Mouse (Mus musculus): ENCODE data around the gene Fam19a4. TPM values are rescaled to one million over a fixed set of nuclear protein-coding genes. Genes with fewer than 3 reads are reported as not detected.

Gene Fam19a4
- total RNA-seq (2014; rRNA removed) (not detected in 2 replicates), polyA plus RNA-seq (2012; rRNA removed) (not detected in 2 replicates)

- WGBS = 2% methylated on average over 30 of the region's 30 CpGs
These were observed at the start of gene Fam19a4 for GRCm38 (mm10) chr6:97060074-97060681. TSS of gene Fam19a4 (minus strand) at chr6:97060413.

GRCm38 (mm10) chr6:97106777-97107176 lies 46.6 kb upstream of the Fam19a4 start:
- Histone ChIP-seq H3K79me2 (ENCODE audit: control insufficient read depth, insufficient read depth, low read length) (no peaks in the 10 kb centered on the region), H3K36me3 (ENCODE audit: control insufficient read depth, insufficient read depth, low read length) (peaks cover 9% of the 10 kb centered on the region; the same call in 1 of the 2 replicates), H3K27ac (replicated peaks; ENCODE audit: insufficient read depth, low read depth, low read length) (no peak overlapping the region), H3K27me3 (ENCODE audit: control insufficient read depth, insufficient read depth, low read length) (no peaks in the 10 kb centered on the region), H3K4me3 (ENCODE audit: insufficient read depth, low read depth, low read length) (no peak overlapping the region), H3K4me1 (ENCODE audit: control insufficient read depth, insufficient read depth, low read length) (no peaks in the 10 kb centered on the region), H3K9ac (ENCODE audit: low read depth, low read length) (no peak overlapping the region)
- 38% methylated on average over 2 of the region's 2 CpGs for WGBS
- DNase-seq (ENCODE audit: extremely low read depth, low read depth, low spot score) = peak; percentile 46
- TF ChIP-seq CTCF (IDR thresholded peaks at IDR 0.05; ENCODE audit: low read depth, low read length) = peak; percentile 39; the same call in 1 of the 2 replicates
- TF ChIP-seq POLR2A (IDR thresholded peaks at IDR 0.05; ENCODE audit: extremely low read depth, insufficient read depth, low read length) = no peak

More at GRCm38 (mm10) chr6:97060074-97060681, at the start of gene Fam19a4:
- Histone ChIP-seq H3K27ac (replicated peaks; ENCODE audit: insufficient read depth, low read depth, low read length) (no peak within 1 kb of the TSS), H3K36me3 (ENCODE audit: control insufficient read depth, insufficient read depth, low read length) (no peaks in the 10 kb centered on the region), H3K9ac (ENCODE audit: low read depth, low read length) (no peak within 1 kb of the TSS), H3K4me3 (ENCODE audit: insufficient read depth, low read depth, low read length) (no peak within 1 kb of the TSS), H3K79me2 (ENCODE audit: control insufficient read depth, insufficient read depth, low read length) (no peaks in the 10 kb centered on the region), H3K4me1 (ENCODE audit: control insufficient read depth, insufficient read depth, low read length) (no peaks in the 10 kb centered on the region), H3K27me3 (ENCODE audit: control insufficient read depth, insufficient read depth, low read length) (no peaks in the 10 kb centered on the region)
- TF ChIP-seq CTCF (IDR thresholded peaks at IDR 0.05; ENCODE audit: low read depth, low read length) (no peak), POLR2A (IDR thresholded peaks at IDR 0.05; ENCODE audit: extremely low read depth, insufficient read depth, low read length) (no peak)
- no peak for DNase-seq (ENCODE audit: extremely low read depth, low read depth, low spot score)

- TF ChIP-seq POLR2A (IDR thresholded peaks at IDR 0.05; ENCODE audit: extremely low read depth, insufficient read depth, low read length) = no peak
- no peak for TF ChIP-seq CTCF (IDR thresholded peaks at IDR 0.05; ENCODE audit: low read depth, low read length)
- Histone ChIP-seq H3K79me2 (ENCODE audit: control insufficient read depth, insufficient read depth, low read length) (no peaks in the 10 kb centered on the region), H3K4me3 (ENCODE audit: insufficient read depth, low read depth, low read length) (no peak overlapping the region), H3K27ac (replicated peaks; ENCODE audit: insufficient read depth, low read depth, low read length) (no peak overlapping the region), H3K36me3 (ENCODE audit: control insufficient read depth, insufficient read depth, low read length) (peaks cover 5% of the 10 kb centered on the region; the same call in 1 of the 2 replicates), H3K9ac (ENCODE audit: low read depth, low read length) (no peak overlapping the region), H3K4me1 (ENCODE audit: control insufficient read depth, insufficient read depth, low read length) (no peaks in the 10 kb centered on the region), H3K27me3 (ENCODE audit: control insufficient read depth, insufficient read depth, low read length) (no peaks in the 10 kb centered on the region)
- no peak for DNase-seq (ENCODE audit: extremely low read depth, low read depth, low spot score)
- 87% methylated on average over 8 of the region's 8 CpGs for WGBS
These were observed 45.9 kb upstream of the Fam19a4 start for GRCm38 (mm10) chr6:97106106-97106505.

GRCm38 (mm10) chr6:97104264-97104852 lies 44.1 kb upstream of the Fam19a4 start:
- H3K9ac ChIP-seq (ENCODE audit: low read depth, low read length) = no peak overlapping the region
- no peaks in the 10 kb centered on the region for H3K27me3 ChIP-seq (ENCODE audit: control insufficient read depth, insufficient read depth, low read length)
- H3K36me3 ChIP-seq (ENCODE audit: control insufficient read depth, insufficient read depth, low read length) = no peaks in the 10 kb centered on the region
- peak; percentile 30 for DNase-seq (ENCODE audit: extremely low read depth, low read depth, low spot score)
- no peak overlapping the region for H3K4me3 ChIP-seq (ENCODE audit: insufficient read depth, low read depth, low read length)
- no peak for TF ChIP-seq POLR2A (IDR thresholded peaks at IDR 0.05; ENCODE audit: extremely low read depth, insufficient read depth, low read length)
- peak; percentile 74 for TF ChIP-seq CTCF (IDR thresholded peaks at IDR 0.05; ENCODE audit: low read depth, low read length)
- no peaks in the 10 kb centered on the region for H3K79me2 ChIP-seq (ENCODE audit: control insufficient read depth, insufficient read depth, low read length)
- 37% methylated on average over 7 of the region's 7 CpGs for WGBS
- H3K27ac ChIP-seq (replicated peaks; ENCODE audit: insufficient read depth, low read depth, low read length) = no peak overlapping the region
- H3K4me1 ChIP-seq (ENCODE audit: control insufficient read depth, insufficient read depth, low read length) = no peaks in the 10 kb centered on the region

- DNase-seq (ENCODE audit: extremely low read depth, low read depth, low spot score) = no peak
- Histone ChIP-seq H3K4me3 (ENCODE audit: insufficient read depth, low read depth, low read length) (no peak overlapping the region), H3K9ac (ENCODE audit: low read depth, low read length) (no peak overlapping the region), H3K27me3 (ENCODE audit: control insufficient read depth, insufficient read depth, low read length) (no peaks in the 10 kb centered on the region), H3K36me3 (ENCODE audit: control insufficient read depth, insufficient read depth, low read length) (no peaks in the 10 kb centered on the region), H3K4me1 (ENCODE audit: control insufficient read depth, insufficient read depth, low read length) (no peaks in the 10 kb centered on the region), H3K79me2 (ENCODE audit: control insufficient read depth, insufficient read depth, low read length) (no peaks in the 10 kb centered on the region), H3K27ac (replicated peaks; ENCODE audit: insufficient read depth, low read depth, low read length) (no peak overlapping the region)
- TF ChIP-seq POLR2A (IDR thresholded peaks at IDR 0.05; ENCODE audit: extremely low read depth, insufficient read depth, low read length) (no peak), CTCF (IDR thresholded peaks at IDR 0.05; ENCODE audit: low read depth, low read length) (no peak)
- 20% methylated on average over 15 of the region's 15 CpGs for WGBS
These were observed 41.9 kb upstream of the Fam19a4 start for GRCm38 (mm10) chr6:97101958-97102702.

Data from liver, adult 2 months (tissue).